ENCODE assay signal across 8 mouse cellular contexts in the genomic region with DNA sequence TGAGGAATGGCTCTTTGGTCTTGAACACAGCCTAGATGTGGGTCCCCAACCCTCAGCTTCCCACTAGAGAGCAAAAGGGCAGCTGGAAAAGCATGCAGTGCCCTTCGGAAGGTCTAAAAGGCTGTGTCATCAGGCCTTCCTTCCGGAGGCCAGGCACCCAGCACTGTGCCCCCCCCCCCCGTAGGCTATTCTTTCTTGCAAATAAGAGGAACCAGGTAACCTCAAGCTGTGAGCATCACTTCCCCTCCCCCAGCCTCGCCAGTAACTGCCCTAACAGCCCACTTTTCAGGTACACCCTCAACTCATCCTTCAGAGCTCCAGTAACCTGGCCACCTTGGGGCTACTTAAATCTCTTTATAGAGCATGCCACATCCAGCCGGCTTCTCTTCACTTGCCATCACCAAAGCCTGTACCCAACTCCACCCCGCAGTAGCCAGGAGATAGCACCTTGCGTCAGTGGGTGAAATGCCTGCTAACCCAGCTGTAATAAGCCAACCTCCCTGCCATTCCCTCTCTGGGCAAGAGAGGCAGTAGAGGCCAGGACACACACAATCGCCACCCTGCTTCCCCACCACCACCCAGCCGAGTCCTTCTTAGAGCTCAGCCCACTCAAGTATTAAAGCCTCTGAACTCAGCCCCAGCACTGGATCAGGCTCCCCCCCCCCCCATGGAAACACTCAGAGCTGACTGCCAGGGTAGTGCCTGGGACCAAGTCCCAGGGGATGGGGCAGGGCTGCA. TPM values are rescaled to one million over a fixed set of nuclear protein-coding genes. Genes with fewer than 3 reads are reported as not detected.
DNase-seq lines count a peak whose midpoint lies in the region; ATAC-seq and TF ChIP-seq lines count a peak whose summit lies in the region.

No protein-coding gene starts in this region.

- DNase-seq in layer of hippocampus, adult 11-12 months (ENCODE audit: low spot score) = peak; percentile 26
- no peak for DNase-seq in layer of hippocampus, adult 18-20 months (ENCODE audit: low spot score in 2 of 2)
- DNase-seq in ZHBTc4 (ENCODE audit: low read depth, low spot score) = peak; percentile 78
- DNase-seq in heart, postnatal 0 days (ENCODE audit: low spot score) = no peak
- DNase-seq in liver = peak; percentile 74
- peak; percentile 75 to 77 for DNase-seq in monocyte, adult 2 months (ENCODE audit: low read depth in 1 of 2, low spot score in 2 of 2)
- no peak for DNase-seq in urinary bladder, postnatal 36 days (ENCODE audit: low spot score in 2 of 2)
- no peak for DNase-seq in gastrocnemius, adult 18-20 months (ENCODE audit: low spot score)

- peak; percentile 46; the same call in 1 of the 2 replicates for ATAC-seq in heart, postnatal 0 days (ENCODE audit: insufficient read depth, low read depth)

- no peak overlapping the region for H3K4me3 ChIP-seq in heart, postnatal 0 days (ENCODE audit: low read depth, low read length)

- no peak overlapping the region for H3K9ac ChIP-seq in heart, postnatal 0 days (replicated peaks; ENCODE audit: low read depth, low read length)

- no peaks in the 10 kb centered on the region for H3K27me3 ChIP-seq in heart, postnatal 0 days (ENCODE audit: control insufficient read depth, insufficient read depth, low read length)

- WGBS in heart, postnatal 0 days = 45% methylated on average over 9 of the region's 9 CpGs

- H3K9me3 ChIP-seq in heart, postnatal 0 days (replicated peaks; ENCODE audit: control insufficient read depth, low read length) = no peaks in the 10 kb centered on the region

- H3K27ac ChIP-seq in heart, postnatal 0 days (ENCODE audit: low read depth) = no peak overlapping the region

- peaks cover 12% of the 10 kb centered on the region for H3K4me1 ChIP-seq in heart, postnatal 0 days (ENCODE audit: control insufficient read depth, insufficient read depth)

- H3K4me2 ChIP-seq in heart, postnatal 0 days (ENCODE audit: low read depth, low read length) = peak overlapping the region; percentile 7; the same call in 1 of the 2 replicates

- peak; percentile 38 for TF ChIP-seq CTCF in heart, postnatal 0 days (IDR thresholded peaks at IDR 0.05; ENCODE audit: low read depth)

- H3K36me3 ChIP-seq in heart, postnatal 0 days (replicated peaks; ENCODE audit: control insufficient read depth, insufficient read depth, low read length) = no peaks in the 10 kb centered on the region

- TF ChIP-seq EP300 in heart, postnatal 0 days (IDR thresholded peaks at IDR 0.05; ENCODE audit: low read depth) = no peak

RNA-seq across cellular contexts. Expression of a gene that starts 1.6 kb away (rescaled TPM):
- 10 to 100 TPM; 12.9 to 13.8 TPM for total RNA-seq in layer of hippocampus, adult 18-20 months (2021)
- total RNA-seq in heart, postnatal 0 days (2014; rRNA removed; ENCODE audit: low replicate concordance) = 3.3 and 5.1 TPM in 2 replicates
- polyA plus RNA-seq in heart, postnatal 0 days (2015; fragmentation: Nextera tagmentation; extraction: Ambion mirVana) = 2.6 and 3.6 TPM in 2 replicates
- total RNA-seq in gastrocnemius, adult 18-20 months (2021) = under 1 TPM; 0.39 to 0.78 TPM

Comparison
In these comparisons a context has a peak if more than half of its experiments do, and no peak if none do; other contexts are left out.
1. DNase-seq: peak in layer of hippocampus, adult 11-12 months (single experiment), ZHBTc4 (single experiment), liver (single experiment) and monocyte, adult 2 months (2 of 2); none in layer of hippocampus, adult 18-20 months (0 of 2), heart, postnatal 0 days (single experiment), urinary bladder, postnatal 36 days (0 of 2) and gastrocnemius, adult 18-20 months (single experiment).